11 mouse cellular contexts compared by ENCODE assay signal in genomic region chr19:34876676-34877075, GRCm38 (mm10). TPM values are rescaled to one million over a fixed set of nuclear protein-coding genes. Genes with fewer than 3 reads are reported as not detected.
DNase-seq lines count a peak whose midpoint lies in the region; ATAC-seq and TF ChIP-seq lines count a peak whose summit lies in the region.
"Had no signal": no experiment of that assay in that cellular context is flagged by ENCODE, and none has a peak within 500 bp of the region (broad histone marks: within the 10 kb centered on the region; RNA-seq: fewer than 3 reads in every experiment).

No protein-coding gene starts in this region.

- no peaks in the 10 kb centered on the region for H3K36me3 ChIP-seq in hindbrain, embryonic 14.5 days (replicated peaks; ENCODE audit: control insufficient read depth, insufficient read depth)
- no peaks in the 10 kb centered on the region for H3K36me3 ChIP-seq in hindbrain, embryonic 11.5 days (ENCODE audit: control insufficient read depth, insufficient read depth, low read length)
- H3K36me3 ChIP-seq in neural tube, embryonic 13.5 days: no peaks in the 10 kb centered on the region
- no peaks in the 10 kb centered on the region for H3K36me3 ChIP-seq in intestine, postnatal 0 days (ENCODE audit: control insufficient read depth, insufficient read depth)

- ATAC-seq in hindbrain, embryonic 14.5 days (ENCODE audit: low FRiP score): no peak
- ATAC-seq in hindbrain, embryonic 11.5 days (ENCODE audit: low FRiP score): no peak
- no peak for ATAC-seq in neural tube, embryonic 13.5 days (ENCODE audit: low read depth)
- ATAC-seq in erythroblast, adult 5-6 weeks (replicated peaks; ENCODE audit: low FRiP score, poor library complexity, severe bottlenecking): no peak
- no peak for ATAC-seq in intestine, postnatal 0 days
- ATAC-seq: inflammation-experienced regulatory T-cells, adult 6 months had no signal

- DNase-seq in hindbrain, embryonic 14.5 days (ENCODE audit: low spot score): no peak
- no peak for DNase-seq in hindbrain, embryonic 11.5 days (ENCODE audit: low spot score)
- no peak for DNase-seq in neural tube, embryonic 10.5 days (ENCODE audit: extremely low spot score, low spot score)
- peak; percentile 55 to 80 for DNase-seq in kidney, postnatal 25 days
- DNase-seq: adrenal gland, postnatal 25 days; cerebellum, postnatal 10 days; lung, postnatal 10 days had no signal

- no peak for TF ChIP-seq CTCF in intestine, postnatal 0 days (IDR thresholded peaks at IDR 0.05; ENCODE audit: low read depth)

- H3K4me1 ChIP-seq in hindbrain, embryonic 14.5 days (replicated peaks; ENCODE audit: control insufficient read depth, insufficient read depth, low read length): peaks cover 9% of the 10 kb centered on the region
- H3K4me1 ChIP-seq in hindbrain, embryonic 11.5 days (replicated peaks; ENCODE audit: control insufficient read depth, insufficient read depth, low read length): no peaks in the 10 kb centered on the region
- H3K4me1 ChIP-seq in neural tube, embryonic 13.5 days (replicated peaks): peaks cover 24% of the 10 kb centered on the region
- H3K4me1 ChIP-seq in intestine, postnatal 0 days (replicated peaks; ENCODE audit: control insufficient read depth, insufficient read depth, low read length): peaks cover 4% of the 10 kb centered on the region; the same call in 1 of the 2 replicates

- WGBS in hindbrain, embryonic 14.5 days: 76% methylated on average over 7 of the region's 7 CpGs
- 76% methylated on average over 7 of the region's 7 CpGs for WGBS in hindbrain, embryonic 11.5 days
- WGBS in neural tube, embryonic 13.5 days: 83% methylated on average over 7 of the region's 7 CpGs
- 71% methylated on average over 7 of the region's 7 CpGs for WGBS in intestine, postnatal 0 days

- H3K9me3 ChIP-seq in hindbrain, embryonic 14.5 days (ENCODE audit: control insufficient read depth, low read length): no peaks in the 10 kb centered on the region
- no peaks in the 10 kb centered on the region for H3K9me3 ChIP-seq in hindbrain, embryonic 11.5 days (ENCODE audit: control insufficient read depth, low read length)
- no peaks in the 10 kb centered on the region for H3K9me3 ChIP-seq in neural tube, embryonic 13.5 days
- no peaks in the 10 kb centered on the region for H3K9me3 ChIP-seq in intestine, postnatal 0 days (ENCODE audit: control insufficient read depth)

- no peaks in the 10 kb centered on the region for H3K27me3 ChIP-seq in hindbrain, embryonic 14.5 days (ENCODE audit: control insufficient read depth, insufficient read depth, low read length)
- no peaks in the 10 kb centered on the region for H3K27me3 ChIP-seq in hindbrain, embryonic 11.5 days (ENCODE audit: control insufficient read depth, insufficient read depth, low read length)
- H3K27me3 ChIP-seq in neural tube, embryonic 13.5 days: no peaks in the 10 kb centered on the region
- H3K27me3 ChIP-seq in intestine, postnatal 0 days (replicated peaks; ENCODE audit: control insufficient read depth, insufficient read depth, low read length): no peaks in the 10 kb centered on the region

- 0 out of 2 replicates have a peak overlapping the region, but pooled peaks have one; percentile 97 for H3K4me3 ChIP-seq in hindbrain, embryonic 14.5 days (replicated peaks; ENCODE audit: low read length)
- no peak overlapping the region for H3K4me3 ChIP-seq in hindbrain, embryonic 11.5 days (ENCODE audit: low read depth, low read length)
- no peak overlapping the region for H3K4me3 ChIP-seq in neural tube, embryonic 13.5 days
- H3K4me3 ChIP-seq in intestine, postnatal 0 days (ENCODE audit: low read depth, low read length): no peak overlapping the region

- H3K27ac ChIP-seq in hindbrain, embryonic 14.5 days: no peak overlapping the region
- H3K27ac ChIP-seq in hindbrain, embryonic 11.5 days (ENCODE audit: low read depth, low read length): no peak overlapping the region
- H3K27ac ChIP-seq in neural tube, embryonic 13.5 days (replicated peaks): no peak overlapping the region
- H3K27ac ChIP-seq in intestine, postnatal 0 days (ENCODE audit: low read depth, low read length): no peak overlapping the region

- H3K4me2 ChIP-seq in hindbrain, embryonic 14.5 days (replicated peaks): peak overlapping the region; percentile 85; the same call in 1 of the 2 replicates
- no peak overlapping the region for H3K4me2 ChIP-seq in hindbrain, embryonic 11.5 days (replicated peaks; ENCODE audit: low read depth, low read length)
- H3K4me2 ChIP-seq in neural tube, embryonic 13.5 days: peak overlapping the region; percentile 78
- H3K4me2 ChIP-seq in intestine, postnatal 0 days (replicated peaks; ENCODE audit: low read depth): no peak overlapping the region

- H3K9ac ChIP-seq in hindbrain, embryonic 14.5 days: no peak overlapping the region
- H3K9ac ChIP-seq in hindbrain, embryonic 11.5 days (ENCODE audit: low read depth, low read length): no peak overlapping the region
- H3K9ac ChIP-seq in neural tube, embryonic 13.5 days: no peak overlapping the region
- no peak overlapping the region for H3K9ac ChIP-seq in intestine, postnatal 0 days (ENCODE audit: low read depth, low read length)

RNA-seq across cellular contexts. Expression of gene Pank1, which starts 2.6 kb away (rescaled TPM):
- 14.4 and 15.7 TPM in 2 replicates for polyA plus RNA-seq in hindbrain, embryonic 14.5 days (2014; fragmentation: Nextera tagmentation; extraction: Ambion mirVana)
- polyA plus RNA-seq in hindbrain, embryonic 11.5 days (2014; fragmentation: Nextera tagmentation; extraction: Ambion mirVana): 8.1 and 12.5 TPM in 2 replicates
- 8.0 and 9.0 TPM in 2 replicates for polyA plus RNA-seq in neural tube, embryonic 13.5 days (2015; fragmentation: Nextera tagmentation; extraction: Ambion mirVana)
- total RNA-seq in erythroblast, adult 5-6 weeks (2015; ENCODE audit: low replicate concordance): 0.84 and 1.5 TPM in 2 replicates
- 1.1 and 1.4 TPM in 2 replicates for total RNA-seq in erythroblast, adult 5-6 weeks (2017; ENCODE audit: low replicate concordance)
- polyA plus RNA-seq in intestine, postnatal 0 days (2015; fragmentation: Nextera tagmentation; extraction: Ambion mirVana): 3.7 and 4.4 TPM in 2 replicates

RNA-seq across cellular contexts. Expression of gene Kif20b, which starts 45.5 kb away (rescaled TPM):
- 9.4 and 10.4 TPM in 2 replicates for polyA plus RNA-seq in hindbrain, embryonic 14.5 days (2014; fragmentation: Nextera tagmentation; extraction: Ambion mirVana)
- polyA plus RNA-seq in hindbrain, embryonic 11.5 days (2014; fragmentation: Nextera tagmentation; extraction: Ambion mirVana): 63.0 and 70.6 TPM in 2 replicates
- polyA plus RNA-seq in neural tube, embryonic 13.5 days (2015; fragmentation: Nextera tagmentation; extraction: Ambion mirVana): 10.3 and 13.6 TPM in 2 replicates
- 27.1 and 28.6 TPM in 2 replicates for total RNA-seq in erythroblast, adult 5-6 weeks (2015; ENCODE audit: low replicate concordance)
- total RNA-seq in erythroblast, adult 5-6 weeks (2017; ENCODE audit: low replicate concordance): 30.5 and 57.3 TPM in 2 replicates
- 13.4 and 16.9 TPM in 2 replicates for polyA plus RNA-seq in intestine, postnatal 0 days (2015; fragmentation: Nextera tagmentation; extraction: Ambion mirVana)

Comparison
In these comparisons a context has a peak if more than half of its experiments do, and no peak if none do; other contexts are left out.
1. H3K4me2 ChIP-seq: peak in hindbrain, embryonic 14.5 days (single experiment) and neural tube, embryonic 13.5 days (single experiment); none in hindbrain, embryonic 11.5 days (single experiment) and intestine, postnatal 0 days (single experiment).
2. DNase-seq: peak in kidney, postnatal 25 days (2 of 2); none in hindbrain, embryonic 14.5 days (single experiment), hindbrain, embryonic 11.5 days (single experiment) and neural tube, embryonic 10.5 days (single experiment).